Comparison of ENCODE assay signal across 14 mouse cellular contexts in genomic region chr9:49488258-49488657, GRCm38 (mm10). TPM values are rescaled to one million over a fixed set of nuclear protein-coding genes. Genes with fewer than 3 reads are reported as not detected.
DNase-seq lines count a peak whose midpoint lies in the region; ATAC-seq and TF ChIP-seq lines count a peak whose summit lies in the region.
"Had no signal": no experiment of that assay in that cellular context is flagged by ENCODE, and none has a peak within 500 bp of the region (broad histone marks: within the 10 kb centered on the region; RNA-seq: fewer than 3 reads in every experiment).

No protein-coding gene starts in this region.

- no peak overlapping the region for H3K4me2 ChIP-seq in liver, postnatal 0 days (ENCODE audit: low read depth, low read length)
- H3K4me2 ChIP-seq in liver, embryonic 11.5 days: no peak overlapping the region

- no peaks in the 10 kb centered on the region for H3K9me3 ChIP-seq in liver, postnatal 0 days (ENCODE audit: low read length)
- no peaks in the 10 kb centered on the region for H3K9me3 ChIP-seq in liver, embryonic 11.5 days (ENCODE audit: control insufficient read depth, low read length)
- H3K9me3 ChIP-seq in MEL (replicated peaks; ENCODE audit: insufficient read depth, low read length): no peaks in the 10 kb centered on the region
- H3K9me3 ChIP-seq: embryonic facial prominence, embryonic 13.5 days; embryonic facial prominence, embryonic 15.5 days; forebrain, embryonic 10.5 days; forebrain, embryonic 12.5 days; G1E had no signal

- WGBS in liver, postnatal 0 days (ENCODE audit: insufficient replicate concordance): 68% methylated on average over 7 of the region's 7 CpGs
- WGBS in liver, embryonic 11.5 days: 68% methylated on average over 7 of the region's 7 CpGs

- TF ChIP-seq POLR2A in testis, adult 2 months (IDR thresholded peaks at IDR 0.05; ENCODE audit: control insufficient read depth, low read depth, low read length): no peak
- no peak for TF ChIP-seq POLR2A in MEL (IDR thresholded peaks at IDR 0.05; ENCODE audit: control insufficient read depth in 1 of 2, insufficient read depth in 1 of 2, low read depth in 1 of 2, low read length in 2 of 2, poor library complexity in 1 of 2)

- no peak overlapping the region for H3K4me3 ChIP-seq in liver, postnatal 0 days (ENCODE audit: low read depth, low read length)
- H3K4me3 ChIP-seq in liver, embryonic 11.5 days (ENCODE audit: low read depth, low read length): no peak overlapping the region
- H3K4me3 ChIP-seq in testis, adult 2 months (ENCODE audit: control insufficient read depth, low read depth, low read length): peak overlapping the region; percentile 83
- no peak overlapping the region for H3K4me3 ChIP-seq in MEL (ENCODE audit: control insufficient read depth in 1 of 2, insufficient read depth in 1 of 2, low read depth in 2 of 2, low read length in 2 of 2)
- H3K4me3 ChIP-seq: embryonic facial prominence, embryonic 13.5 days; embryonic facial prominence, embryonic 15.5 days; erythroblast, embryonic 14.5 days; forebrain, embryonic 10.5 days; forebrain, embryonic 12.5 days had no signal

- no peak overlapping the region for H3K27ac ChIP-seq in liver, postnatal 0 days (ENCODE audit: low read depth)
- H3K27ac ChIP-seq in liver, embryonic 11.5 days (ENCODE audit: low read depth, low read length): no peak overlapping the region
- H3K27ac ChIP-seq in testis, adult 2 months (ENCODE audit: control insufficient read depth, insufficient read depth, low read depth, low read length): no peak overlapping the region
- no peak overlapping the region for H3K27ac ChIP-seq in MEL (ENCODE audit: control insufficient read depth, low read depth, low read length)
- H3K27ac ChIP-seq: embryonic facial prominence, embryonic 13.5 days; embryonic facial prominence, embryonic 15.5 days; forebrain, embryonic 10.5 days; forebrain, embryonic 12.5 days had no signal

- no peak for TF ChIP-seq EP300 in liver, postnatal 0 days (IDR thresholded peaks at IDR 0.05; ENCODE audit: low read depth)
- TF ChIP-seq EP300 in MEL (IDR thresholded peaks at IDR 0.05; ENCODE audit: low read depth in 1 of 2, low read length in 2 of 2): no peak

- ATAC-seq in liver, postnatal 0 days: no peak
- ATAC-seq in liver, embryonic 11.5 days (replicated peaks; ENCODE audit: low FRiP score): no peak

- no peak for TF ChIP-seq RAD21 in MEL (IDR thresholded peaks at IDR 0.05; ENCODE audit: low read depth, low read length)

- H3K27me3 ChIP-seq in liver, postnatal 0 days (ENCODE audit: insufficient read depth, low read length): no peaks in the 10 kb centered on the region
- no peaks in the 10 kb centered on the region; the same call in 1 of the 2 replicates for H3K27me3 ChIP-seq in liver, embryonic 11.5 days (replicated peaks; ENCODE audit: control insufficient read depth, insufficient read depth, low read length)
- H3K27me3 ChIP-seq in testis, adult 2 months (ENCODE audit: control insufficient read depth, insufficient read depth, low read length): no peaks in the 10 kb centered on the region
- H3K27me3 ChIP-seq in MEL (ENCODE audit: control insufficient read depth in 1 of 2, insufficient read depth in 2 of 2, low read length in 2 of 2): no peaks in the 10 kb centered on the region
- H3K27me3 ChIP-seq: embryonic facial prominence, embryonic 13.5 days had no signal

- DNase-seq in heart, adult 11 months: peak; percentile 55
- DNase-seq in heart, adult 8-10 months (ENCODE audit: low spot score): no peak
- DNase-seq in liver, postnatal 0 days: peak; percentile 8
- no peak for DNase-seq in liver, embryonic 11.5 days (ENCODE audit: low spot score)
- DNase-seq in testis, postnatal 10 days (ENCODE audit: low spot score): no peak
- peak; percentile 19 for DNase-seq in MEL (ENCODE audit: low read depth, low spot score)

- TF ChIP-seq CTCF in liver, postnatal 0 days (IDR thresholded peaks at IDR 0.05; ENCODE audit: low read depth): no peak
- no peak for TF ChIP-seq CTCF in testis, adult 2 months (IDR thresholded peaks at IDR 0.05; ENCODE audit: control insufficient read depth, insufficient read depth, insufficient replicate concordance, low read depth, low read length)
- TF ChIP-seq CTCF in MEL (IDR thresholded peaks at IDR 0.05 in 2 of 3, conservative IDR thresholded peaks at IDR 0.05 in 1 of 3; ENCODE audit: control insufficient read depth in 1 of 3, insufficient read depth in 1 of 3, low read depth in 2 of 3, low read length in 3 of 3, poor library complexity in 1 of 3, severe bottlenecking in 1 of 3): no peak

- peaks cover 4% of the 10 kb centered on the region for H3K4me1 ChIP-seq in liver, postnatal 0 days (ENCODE audit: insufficient read depth)
- H3K4me1 ChIP-seq in liver, embryonic 11.5 days (replicated peaks; ENCODE audit: control insufficient read depth, insufficient read depth, low read length): peaks cover 3% of the 10 kb centered on the region; the same call in 1 of the 2 replicates
- H3K4me1 ChIP-seq in testis, adult 2 months (ENCODE audit: control insufficient read depth, insufficient read depth, low read length): peaks cover 19% of the 10 kb centered on the region
- peaks cover 0 to 20% of the 10 kb centered on the region in 2 experiments; a peak in 3 of 4 replicates for H3K4me1 ChIP-seq in MEL (ENCODE audit: control insufficient read depth in 1 of 2, insufficient read depth in 2 of 2, low read length in 2 of 2)

- no peaks in the 10 kb centered on the region for H3K36me3 ChIP-seq in liver, postnatal 0 days (replicated peaks; ENCODE audit: insufficient read depth, low read length)
- H3K36me3 ChIP-seq in liver, embryonic 11.5 days (ENCODE audit: control insufficient read depth, insufficient read depth, low read length): no peaks in the 10 kb centered on the region
- no peaks in the 10 kb centered on the region for H3K36me3 ChIP-seq in testis, adult 2 months (ENCODE audit: control insufficient read depth, insufficient read depth, low read length)
- peaks cover 0 to 18% of the 10 kb centered on the region in 2 experiments; a peak in 2 of 4 replicates for H3K36me3 ChIP-seq in MEL (ENCODE audit: control insufficient read depth in 1 of 2, insufficient read depth in 2 of 2, low read length in 2 of 2)
- H3K36me3 ChIP-seq: embryonic facial prominence, embryonic 13.5 days; embryonic facial prominence, embryonic 15.5 days; forebrain, embryonic 10.5 days; forebrain, embryonic 12.5 days; G1E had no signal

- H3K79me2 ChIP-seq in MEL (ENCODE audit: control insufficient read depth, insufficient read depth, low read length, poor library complexity): no peaks in the 10 kb centered on the region

- H3K9ac ChIP-seq in liver, postnatal 0 days (replicated peaks): no peak overlapping the region
- H3K9ac ChIP-seq in liver, embryonic 11.5 days (ENCODE audit: low read depth, low read length): no peak overlapping the region
- no peak overlapping the region for H3K9ac ChIP-seq in MEL (ENCODE audit: control insufficient read depth, low read depth, low read length, poor library complexity, severe bottlenecking)
- H3K9ac ChIP-seq: embryonic facial prominence, embryonic 13.5 days; embryonic facial prominence, embryonic 15.5 days; forebrain, embryonic 12.5 days had no signal

TF ChIP-seq in MEL, 35 proteins besides CTCF, POLR2A, EP300 and RAD21:
- no peak for TF ChIP-seq ZC3H11A (IDR thresholded peaks at IDR 0.05; ENCODE audit: low read depth, low read length)
- TF ChIP-seq RCOR1 (IDR thresholded peaks at IDR 0.05; ENCODE audit: low read depth, low read length): no peak
- no peak for TF ChIP-seq USF2 (IDR thresholded peaks at IDR 0.05; ENCODE audit: borderline replicate concordance in 1 of 2, insufficient read depth in 1 of 2, low read depth in 1 of 2, low read length in 2 of 2)
- TF ChIP-seq KAT2A (conservative IDR thresholded peaks at IDR 0.05; ENCODE audit: low read depth, low read length): no peak
- TF ChIP-seq POLR2AphosphoS2 (IDR thresholded peaks at IDR 0.05; ENCODE audit: low read length): no peak
- TF ChIP-seq ELF1 (IDR thresholded peaks at IDR 0.05; ENCODE audit: low read depth, low read length): no peak
- no peak for TF ChIP-seq CHD1 (IDR thresholded peaks at IDR 0.05; ENCODE audit: low read depth, low read length)
- TF ChIP-seq NRF1 (IDR thresholded peaks at IDR 0.05; ENCODE audit: insufficient read depth, low read depth, low read length, poor library complexity, severe bottlenecking): no peak
- TF ChIP-seq CHD2 (IDR thresholded peaks at IDR 0.05; ENCODE audit: low read length): no peak
- no peak for TF ChIP-seq ETS1 (IDR thresholded peaks at IDR 0.05; ENCODE audit: low read depth, low read length)
TF ChIP-seq in MEL: peak in this region for 0.

RNA-seq across cellular contexts. Expression of gene Ttc12, which starts 2.2 kb away (rescaled TPM):
- 10 to 100 TPM in 3 of 4 experiments, 1 to 10 TPM in 1; 8.2 to 14.1 (median 10.8) TPM for total RNA-seq in heart, adult 8-10 months (2022)
- 0.09 and 0.15 TPM in 2 replicates for polyA plus RNA-seq in liver, postnatal 0 days (2015; fragmentation: Nextera tagmentation; extraction: Ambion mirVana)
- polyA plus RNA-seq in liver, embryonic 11.5 days (2014; fragmentation: Nextera tagmentation; extraction: Ambion mirVana): 0.68 and 0.77 TPM in 2 replicates
- polyA plus RNA-seq in testis, adult 2 months (2012; rRNA removed): 25.4 and 27.4 TPM in 2 replicates
- total RNA-seq in MEL (2012; rRNA removed): 0.31 and 0.39 TPM in 2 replicates
- under 1 TPM in 1 of 2 experiments, not detected in 1; 0.78 TPM for polyA plus RNA-seq in MEL (2012; ENCODE audit: insufficient read depth in 1 of 2, insufficient read length in 2 of 2, low read depth in 1 of 2, low replicate concordance in 2 of 2, missing spikeins in 1 of 2)
- polyA plus RNA-seq: CD4-positive, CD25-positive, alpha-beta regulatory T cell, adult 4 months; erythroblast, embryonic 14.5 days; G1E had no signal

Comparison
In these comparisons a context has a peak if more than half of its experiments do, and no peak if none do; other contexts are left out.
1. DNase-seq: peak in heart, adult 11 months (single experiment), liver, postnatal 0 days (single experiment) and MEL (single experiment); none in heart, adult 8-10 months (single experiment), liver, embryonic 11.5 days (single experiment) and testis, postnatal 10 days (single experiment).
2. RNA of gene Ttc12, which starts 2.2 kb away (polyA plus RNA-seq): 25.4 to 27.4 TPM in testis, adult 2 months; 0.78 TPM in MEL, 0.68 to 0.77 TPM in liver, embryonic 11.5 days and 0.09 to 0.15 TPM in liver, postnatal 0 days; every median in the first group is over 10 times any median in the second.